Mouse (Mus musculus): ENCODE measurements at regions not wholly inside any gene's neighbourhood (a gene's known extent, or its start where the extent isn't known, plus 50 kb on each side); places are given as distances from the start of the nearest gene placed in this dataset.
A peak's percentile ranks its signal among the peaks of the same experiment; 100 is the strongest.

DNA sequence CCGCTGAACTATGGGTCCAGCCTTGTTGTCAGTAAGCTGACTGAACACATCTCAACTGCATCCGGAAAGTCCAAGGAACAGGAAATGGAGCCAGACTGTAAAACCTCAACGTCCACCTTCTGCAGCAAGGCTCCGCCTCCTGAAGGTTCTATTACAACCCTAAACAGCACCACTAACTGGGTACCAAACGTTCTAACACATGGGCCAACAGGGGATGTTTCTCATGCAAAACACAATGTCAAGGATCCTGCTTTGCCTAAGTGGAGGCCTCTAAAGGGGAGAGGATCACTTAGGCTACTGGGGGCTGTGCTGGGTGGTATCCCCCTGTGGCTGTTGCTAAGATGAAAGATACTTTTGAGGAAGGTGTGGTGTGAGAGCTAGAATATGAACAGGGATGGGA is 51.0 kb upstream of the Stt3b start:
- no peak for ATAC-seq (replicated peaks; ENCODE audit: insufficient number of reproducible peaks, low FRiP score, low TSS enrichment, poor library complexity, severe bottlenecking)

DNA sequence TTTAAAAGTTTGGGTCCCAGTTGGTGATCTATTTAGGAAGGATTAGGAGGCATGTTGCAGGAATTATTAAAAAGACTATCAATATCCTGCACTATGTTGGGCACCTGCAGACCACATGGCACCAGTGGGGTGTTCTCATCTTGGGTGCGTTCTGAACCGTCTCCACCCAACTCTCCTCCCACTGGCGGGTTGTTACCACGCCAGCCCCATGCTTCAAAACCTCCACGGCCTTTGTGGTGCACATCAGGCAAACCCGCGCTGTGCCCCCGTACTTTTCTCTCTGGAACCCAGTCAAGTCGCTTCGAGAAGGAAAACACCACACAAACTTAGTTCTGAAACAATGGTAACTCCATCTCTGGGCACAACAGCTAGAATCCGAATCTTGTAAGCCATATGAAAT is 51.7 kb upstream of the Stt3b start:
- no peak for ATAC-seq (replicated peaks; ENCODE audit: insufficient number of reproducible peaks, low FRiP score, low TSS enrichment, poor library complexity, severe bottlenecking)

DNA sequence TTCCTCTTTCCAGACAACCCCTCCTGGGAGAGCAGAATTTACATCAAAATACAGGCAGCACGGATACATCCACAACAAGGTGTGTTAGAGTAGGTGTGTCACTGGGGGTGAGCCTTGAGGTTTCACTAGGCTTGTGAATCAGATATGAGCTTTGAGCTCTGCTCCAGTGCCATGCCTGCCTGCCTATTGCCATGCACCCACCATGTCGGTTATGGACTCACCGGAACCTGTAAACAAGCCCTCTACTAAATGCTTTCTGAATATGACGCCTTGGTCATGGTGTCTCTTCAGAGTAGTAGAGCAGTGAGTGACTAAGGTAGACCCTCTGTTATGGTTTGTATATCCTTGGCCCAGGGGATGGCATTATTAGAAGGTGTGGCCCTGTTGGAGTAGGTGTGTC is 52.3 kb upstream of the Stt3b start:
- no peak for ATAC-seq (replicated peaks; ENCODE audit: insufficient number of reproducible peaks, low FRiP score, low TSS enrichment, poor library complexity, severe bottlenecking)

DNA sequence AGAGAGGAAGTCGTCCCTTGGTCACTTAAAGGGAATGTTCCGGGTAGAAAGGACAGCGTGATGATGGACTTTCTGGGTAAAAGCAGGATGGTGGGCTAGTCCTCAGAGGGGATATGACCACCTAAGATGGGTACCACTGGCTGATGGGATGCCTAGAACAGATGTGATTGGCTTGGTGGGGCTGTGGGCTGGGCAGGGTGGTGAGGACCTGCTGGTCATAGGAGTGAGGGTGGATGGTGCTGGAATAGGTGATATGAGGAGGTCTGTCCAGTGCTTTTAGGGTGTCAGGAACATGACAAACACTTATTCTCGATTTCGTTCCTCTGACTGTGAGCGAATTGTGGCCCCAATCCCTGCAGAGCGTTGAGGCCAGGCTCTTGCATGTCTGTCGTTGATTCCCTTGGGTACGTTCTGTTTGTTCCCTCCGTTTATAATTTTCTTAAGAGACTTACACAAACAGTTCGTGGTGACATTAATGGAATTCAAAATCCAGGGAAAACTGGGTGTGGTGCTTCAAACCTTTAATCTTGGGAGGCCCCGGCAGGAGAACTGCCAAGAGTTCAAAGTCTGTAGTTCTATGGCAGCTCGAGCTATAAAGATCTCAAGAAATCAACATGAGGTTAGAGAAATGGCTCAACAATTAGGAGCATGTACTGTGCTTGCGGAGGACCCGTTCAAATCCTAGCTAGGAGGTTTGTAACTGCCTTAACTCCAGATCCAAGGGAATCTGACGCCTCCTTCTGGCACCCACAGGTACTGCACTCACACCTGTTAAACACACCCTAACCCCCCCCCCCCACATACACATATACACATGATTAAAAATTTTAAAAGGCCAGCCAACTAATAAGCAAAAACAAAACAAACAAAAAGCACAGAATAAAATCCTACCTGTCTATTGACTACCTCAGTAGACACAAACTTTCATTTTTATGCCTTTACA is 55.0 kb upstream of the Stt3b start:
- no peak for ATAC-seq (replicated peaks; ENCODE audit: insufficient number of reproducible peaks, low FRiP score, low TSS enrichment, poor library complexity, severe bottlenecking)

DNA sequence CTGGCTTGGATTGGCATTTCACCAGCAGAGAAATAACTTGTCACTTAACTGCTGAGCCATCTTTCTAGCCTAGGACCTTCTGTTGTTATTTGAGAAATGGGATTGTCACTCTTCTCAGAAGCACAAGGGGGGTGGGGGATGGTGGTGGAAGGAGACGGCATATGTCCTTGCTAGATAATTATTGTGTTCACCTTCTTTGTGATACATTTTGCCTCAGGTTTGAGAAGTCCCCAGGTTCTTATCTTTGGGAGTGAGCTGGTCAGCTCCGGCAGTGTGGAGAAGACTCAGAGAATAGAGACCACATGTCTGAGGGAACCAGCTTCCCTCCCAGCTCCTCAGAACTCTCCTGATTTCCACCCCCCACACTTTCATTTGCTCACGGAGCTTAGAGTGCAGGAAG is 57.6 kb upstream of the Stt3b start:
- ATAC-seq (replicated peaks; ENCODE audit: insufficient number of reproducible peaks, low FRiP score, low TSS enrichment, poor library complexity, severe bottlenecking) = no peak

DNA sequence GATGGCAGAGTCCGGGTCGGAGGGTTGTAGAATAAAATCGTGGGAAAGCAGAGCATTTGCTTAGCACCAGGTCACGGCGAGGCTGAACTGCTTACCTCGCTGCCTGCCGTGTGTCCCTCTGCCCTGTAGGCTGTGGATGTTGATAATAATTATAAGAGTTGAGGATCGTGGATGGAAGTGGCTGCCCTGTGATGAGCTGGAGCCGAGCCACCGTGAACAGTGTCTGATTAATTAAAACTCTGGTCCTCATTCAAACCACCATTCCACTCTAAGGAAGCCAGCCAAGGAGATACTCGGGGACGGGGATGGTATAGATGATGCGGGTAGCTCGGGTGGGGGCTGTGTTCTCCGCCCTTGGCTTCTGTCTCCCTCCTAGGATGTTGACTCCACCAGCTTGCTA is 70.1 kb upstream of the Stt3b start:
- ATAC-seq (replicated peaks; ENCODE audit: insufficient number of reproducible peaks, low FRiP score, low TSS enrichment, poor library complexity, severe bottlenecking) = no peak

DNA sequence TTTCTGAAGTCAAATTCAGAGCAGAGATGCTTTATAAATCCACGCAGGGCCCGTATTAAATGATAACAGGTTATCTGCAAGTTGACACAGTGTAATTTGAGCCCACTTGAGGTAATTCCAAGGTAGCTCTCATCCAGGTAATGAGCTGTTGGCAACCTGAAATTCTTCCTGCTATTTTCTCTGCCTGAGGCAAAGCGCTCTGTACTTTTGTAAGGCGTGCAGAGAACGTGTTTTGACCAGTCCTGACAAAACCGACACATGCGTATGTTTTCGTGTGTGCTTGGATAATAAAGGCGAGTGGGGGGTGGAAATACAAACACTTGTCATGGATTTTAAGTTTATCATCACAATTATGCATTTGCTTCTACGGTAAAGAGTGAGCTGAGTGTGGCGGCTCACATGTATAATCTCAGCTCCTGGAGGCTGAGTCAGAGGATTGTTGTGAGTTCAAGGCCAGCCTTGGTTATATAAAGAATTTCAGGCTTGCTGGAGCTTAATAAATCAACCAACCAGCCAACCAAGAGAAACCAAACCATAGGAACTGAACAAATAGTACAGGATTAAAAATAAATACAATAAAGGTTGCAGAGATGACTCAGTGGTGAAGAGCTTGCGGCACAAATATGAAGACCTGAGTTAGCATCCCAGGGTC is 72.7 kb upstream of the Stt3b start:
- ATAC-seq (replicated peaks; ENCODE audit: insufficient number of reproducible peaks, low FRiP score, low TSS enrichment, poor library complexity, severe bottlenecking) = no peak

DNA sequence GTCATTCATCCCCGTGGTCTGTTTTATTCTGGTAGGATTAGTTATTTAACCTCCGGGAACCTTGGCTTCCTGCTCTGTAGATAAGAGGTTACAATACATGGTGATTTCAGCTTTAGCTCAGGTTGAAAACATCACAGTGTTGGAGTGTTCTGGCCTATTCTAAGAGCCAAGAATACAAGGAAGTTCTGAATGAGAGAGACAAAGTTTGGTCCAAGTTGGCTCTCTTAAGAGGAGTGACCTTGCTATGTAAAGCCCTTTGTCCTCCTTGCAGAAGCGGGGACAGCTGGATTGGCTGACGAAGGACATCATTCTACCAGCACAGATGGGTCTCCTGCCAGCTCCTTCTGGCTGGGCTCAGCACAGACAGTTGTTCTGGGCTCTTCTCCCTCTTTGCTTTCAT is 73.7 kb upstream of the Stt3b start:
- ATAC-seq (replicated peaks; ENCODE audit: insufficient number of reproducible peaks, low FRiP score, low TSS enrichment, poor library complexity, severe bottlenecking) = no peak

DNA sequence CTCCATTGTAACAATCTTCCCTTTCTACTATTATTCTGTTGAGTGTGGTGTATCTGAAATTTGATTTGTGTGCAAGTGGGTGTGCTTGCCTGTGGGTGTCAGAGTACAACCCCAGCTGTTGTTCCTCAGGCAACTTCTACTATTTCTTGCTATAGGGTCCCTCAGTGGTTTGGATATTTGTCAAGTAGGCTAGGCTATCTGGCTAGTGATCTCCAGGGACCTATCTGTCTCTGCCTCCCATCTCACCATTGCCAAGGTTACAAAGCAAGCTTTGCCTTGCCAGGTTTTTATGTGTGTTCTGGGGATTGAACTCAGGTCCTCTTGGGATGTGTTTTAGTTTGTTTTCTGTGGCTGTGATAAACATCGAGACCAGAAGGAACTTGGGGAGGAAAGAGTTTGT is 74.1 kb upstream of the Stt3b start:
- no peak for ATAC-seq (replicated peaks; ENCODE audit: insufficient number of reproducible peaks, low FRiP score, low TSS enrichment, poor library complexity, severe bottlenecking)

DNA sequence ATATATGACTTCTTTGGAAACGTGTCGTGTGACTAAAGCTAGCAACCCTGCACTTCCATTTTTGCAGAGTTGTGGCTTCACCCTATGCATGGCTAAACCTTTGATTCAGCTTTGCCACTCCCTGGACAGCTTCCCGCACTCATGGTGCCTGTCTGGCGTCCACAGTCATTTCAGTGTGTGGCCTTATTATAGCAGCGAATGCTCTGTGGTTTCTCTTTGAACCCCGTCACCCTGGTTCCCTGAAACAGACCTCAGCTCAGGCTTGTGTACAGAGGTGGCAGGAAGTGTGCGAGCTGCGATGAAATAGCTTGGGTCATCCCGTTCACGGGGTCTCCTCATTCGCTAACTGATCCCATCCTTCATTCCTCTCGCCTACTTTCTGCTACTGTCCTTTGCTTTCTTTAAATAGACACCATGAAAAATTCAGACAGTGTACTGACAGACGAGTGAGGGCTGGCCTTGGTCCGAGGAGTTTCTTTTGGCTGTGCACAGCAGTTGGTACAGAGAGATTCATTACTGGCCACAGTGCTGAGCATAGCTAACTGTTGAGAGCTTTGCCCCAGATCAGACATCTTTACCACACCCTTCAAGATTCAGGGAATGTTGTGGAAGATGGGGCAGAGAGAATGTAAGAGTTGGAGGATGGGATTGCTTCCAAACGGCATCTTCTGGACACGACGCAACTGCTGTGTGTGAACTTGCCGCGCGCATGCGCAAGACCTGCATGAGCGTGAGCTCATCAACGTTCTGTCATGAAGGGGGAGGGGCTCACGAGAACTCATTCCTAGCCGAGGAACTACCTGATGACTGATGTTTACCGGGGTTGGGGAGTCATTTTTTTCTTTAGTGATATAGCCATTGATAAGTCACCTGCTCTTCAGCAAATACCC is 77.5 kb upstream of the Stt3b start:
- ATAC-seq (replicated peaks; ENCODE audit: insufficient number of reproducible peaks, low FRiP score, low TSS enrichment, poor library complexity, severe bottlenecking) = 0 out of 2 replicates have a peak, but pooled peaks have one; percentile 7

DNA sequence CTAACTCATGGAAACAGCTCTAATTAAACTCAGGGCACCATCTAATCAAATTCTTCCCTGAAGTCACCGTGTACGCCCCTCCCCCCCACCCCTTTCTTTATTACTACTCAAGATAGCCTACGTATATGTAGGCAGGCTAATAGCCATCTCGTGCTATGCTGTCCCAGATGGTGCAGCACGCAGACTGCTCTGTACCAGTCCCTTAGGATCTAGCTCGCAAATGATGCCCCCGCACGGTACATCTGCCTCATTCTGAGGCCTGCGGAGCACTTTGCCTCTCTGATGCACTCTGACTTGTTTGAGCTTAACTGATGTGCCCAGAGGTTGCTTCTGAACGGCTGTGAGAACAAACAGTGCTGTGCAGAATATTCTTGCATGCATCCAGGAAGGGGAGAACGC is 78.1 kb upstream of the Stt3b start:
- no peak for ATAC-seq (replicated peaks; ENCODE audit: insufficient number of reproducible peaks, low FRiP score, low TSS enrichment, poor library complexity, severe bottlenecking)

DNA sequence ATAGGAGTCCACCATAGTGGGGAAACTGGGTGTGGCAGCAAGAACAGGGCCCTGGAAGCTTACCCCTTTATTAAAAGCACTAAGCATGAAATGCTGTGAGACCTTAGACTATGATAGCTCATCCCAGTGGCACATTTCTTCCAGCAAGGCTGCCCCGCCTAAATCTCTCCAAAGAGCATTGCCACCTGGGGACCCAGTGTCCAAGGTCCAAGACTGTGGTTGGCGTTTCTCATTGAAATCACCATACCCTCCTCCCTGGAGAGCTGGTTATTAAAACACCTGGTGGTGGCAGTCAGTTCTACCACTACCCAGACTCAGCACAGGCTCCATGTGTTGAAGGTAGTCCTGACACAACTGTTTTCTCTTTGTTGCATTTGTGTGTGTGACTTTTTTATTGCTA is 78.9 kb upstream of the Stt3b start:
- ATAC-seq (replicated peaks; ENCODE audit: insufficient number of reproducible peaks, low FRiP score, low TSS enrichment, poor library complexity, severe bottlenecking) = no peak

DNA sequence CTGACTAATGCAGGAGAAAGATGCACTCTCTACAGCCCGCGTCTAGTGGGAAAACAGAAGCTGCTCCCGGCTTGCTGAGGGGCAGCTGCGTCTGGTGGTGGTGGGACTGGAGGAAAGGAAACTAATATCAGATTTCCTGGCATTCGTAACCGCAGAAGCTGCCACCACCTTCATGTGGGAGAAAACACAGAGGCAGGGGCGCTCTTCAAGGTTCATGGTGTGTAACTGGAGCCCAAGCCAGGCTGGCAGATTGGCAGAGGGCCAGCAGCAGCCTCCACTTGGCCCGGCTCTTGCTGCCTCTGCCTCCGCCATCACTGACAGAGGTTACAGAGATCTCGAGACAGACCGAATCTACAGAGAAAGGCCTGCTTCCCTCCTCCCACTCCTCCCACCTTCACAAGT is 80.7 kb upstream of the Stt3b start:
- no peak for ATAC-seq (replicated peaks; ENCODE audit: insufficient number of reproducible peaks, low FRiP score, low TSS enrichment, poor library complexity, severe bottlenecking)

DNA sequence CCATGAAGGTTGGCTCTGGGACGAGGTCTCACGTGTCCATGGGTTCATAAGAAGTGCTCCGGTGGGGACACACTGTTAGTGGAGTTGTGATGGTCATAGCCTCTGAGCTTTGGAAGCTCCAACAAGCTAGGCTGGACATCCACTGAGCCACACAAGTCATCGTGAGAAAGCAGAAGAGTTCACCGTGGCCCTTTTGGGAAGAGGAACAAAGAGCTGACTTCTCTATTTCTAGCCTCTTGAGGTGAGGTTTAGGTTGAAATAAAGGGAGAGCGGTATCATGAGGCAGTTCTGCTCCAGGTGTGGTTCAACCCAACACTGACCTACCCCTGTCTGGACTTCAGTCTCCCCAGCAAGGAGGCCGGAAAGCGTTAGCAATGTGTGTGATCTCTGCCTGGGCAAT is 85.3 kb upstream of the Stt3b start:
- ATAC-seq (replicated peaks; ENCODE audit: insufficient number of reproducible peaks, low FRiP score, low TSS enrichment, poor library complexity, severe bottlenecking) = peak; percentile 51; the same call in 1 of the 2 replicates

DNA sequence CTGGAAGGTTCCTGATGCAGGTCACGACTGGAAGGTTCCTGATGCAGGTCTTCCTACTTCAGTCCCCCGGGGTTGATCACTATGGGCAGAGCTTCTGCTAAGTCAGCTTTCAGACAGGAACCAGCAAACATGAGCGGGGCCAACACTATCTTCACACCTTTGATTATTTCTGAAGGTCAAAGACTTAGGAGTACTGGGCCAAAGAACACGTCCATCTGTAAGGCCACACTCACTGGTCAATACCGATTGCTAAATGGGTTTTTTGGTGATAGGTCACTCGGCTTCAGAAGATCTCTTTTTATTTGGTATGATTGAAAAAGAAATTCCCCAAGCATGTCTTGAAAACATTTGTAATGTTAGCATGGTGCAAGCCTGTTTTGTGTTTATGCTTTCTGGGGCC is 90.2 kb upstream of the Stt3b start:
- no peak for ATAC-seq (replicated peaks; ENCODE audit: insufficient number of reproducible peaks, low FRiP score, low TSS enrichment, poor library complexity, severe bottlenecking)

DNA sequence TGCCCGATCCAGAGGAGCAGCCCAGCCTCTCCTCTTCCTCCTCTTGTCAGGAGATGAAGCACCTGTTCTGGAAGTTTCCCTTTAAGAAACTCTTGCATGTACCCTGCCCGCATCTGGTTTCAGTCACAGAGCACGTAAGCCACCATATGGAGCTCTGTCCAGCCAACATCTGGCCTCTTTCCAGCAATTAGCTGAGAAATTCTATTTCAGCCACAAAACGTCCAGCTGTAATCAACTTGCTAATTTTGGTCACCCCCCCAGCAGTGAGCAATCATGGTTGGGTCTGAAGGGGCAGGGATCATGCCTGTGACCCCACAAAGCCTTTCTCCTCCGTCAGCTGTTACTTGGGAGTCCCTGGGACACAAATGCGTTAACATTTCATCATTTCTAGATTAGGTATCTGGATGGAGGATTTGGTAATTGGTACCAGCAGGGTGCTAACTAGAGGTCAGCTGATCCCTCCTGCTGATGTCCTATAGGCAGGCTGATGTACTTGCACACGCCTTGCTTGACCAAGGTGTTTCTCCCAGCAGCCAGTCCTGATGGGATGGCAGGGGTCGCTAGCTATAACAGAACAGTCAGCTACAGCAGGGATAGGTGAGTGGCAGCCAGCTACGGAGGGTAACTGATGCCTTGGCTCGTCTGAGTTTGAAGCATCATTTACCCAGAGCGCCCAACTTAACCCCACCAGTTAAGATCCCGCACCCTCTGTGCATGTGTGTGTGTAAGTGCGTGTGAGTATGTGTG is 91.4 kb upstream of the Stt3b start:
- no peak for ATAC-seq (replicated peaks; ENCODE audit: insufficient number of reproducible peaks, low FRiP score, low TSS enrichment, poor library complexity, severe bottlenecking)

DNA sequence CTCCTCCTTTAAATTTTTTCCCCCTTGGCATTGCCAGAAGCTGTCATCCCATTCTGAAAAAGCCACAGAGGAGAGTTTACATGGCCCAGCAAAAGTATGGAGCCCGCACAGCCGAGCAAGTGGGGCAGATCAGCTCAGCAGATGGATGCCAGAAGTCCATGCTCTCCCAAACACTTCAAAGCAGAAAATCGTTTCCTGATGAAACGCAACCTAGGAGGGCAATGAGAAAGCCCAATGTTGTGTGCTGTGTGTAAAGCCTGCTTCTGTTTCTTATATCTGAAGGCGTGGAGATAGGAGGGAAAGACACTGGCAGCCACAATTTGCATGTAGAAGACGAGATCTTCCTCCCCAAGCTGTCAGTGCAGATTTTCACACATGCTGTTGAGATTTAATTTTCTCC is 92.4 kb upstream of the Stt3b start:
- ATAC-seq (replicated peaks; ENCODE audit: insufficient number of reproducible peaks, low FRiP score, low TSS enrichment, poor library complexity, severe bottlenecking) = no peak

DNA sequence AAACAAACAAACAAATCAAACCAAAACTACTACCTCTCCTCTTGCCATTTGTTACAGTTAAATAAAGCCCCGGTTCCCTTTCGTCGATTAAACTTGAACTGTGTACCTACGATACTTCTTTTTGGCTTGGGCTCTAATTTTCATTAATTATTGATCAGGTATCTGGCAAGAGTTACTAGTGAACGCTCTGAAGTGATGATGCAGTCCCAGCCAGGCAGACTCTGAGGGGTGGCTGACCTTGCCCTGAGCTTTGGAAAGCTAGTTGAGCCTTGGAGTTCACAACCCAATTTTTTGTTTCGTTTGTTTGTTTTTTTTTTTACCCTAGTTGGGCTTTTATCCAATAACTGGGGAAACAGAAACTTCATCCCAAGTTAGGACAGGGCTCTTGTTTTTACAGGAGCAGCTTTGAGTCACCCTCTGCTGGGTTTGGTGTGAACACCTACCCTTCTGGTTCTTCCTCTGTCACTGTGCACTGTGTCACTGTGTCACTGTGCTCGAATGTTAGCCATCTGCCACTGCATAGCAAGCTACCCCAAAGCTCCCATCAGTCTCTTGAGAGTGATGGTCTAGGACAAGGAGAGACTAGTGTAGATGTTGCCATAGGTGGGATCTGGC is 93.2 kb upstream of the Stt3b start:
- ATAC-seq (replicated peaks; ENCODE audit: insufficient number of reproducible peaks, low FRiP score, low TSS enrichment, poor library complexity, severe bottlenecking) = no peak

Data from monocyte, adult 5-6 weeks (primary cell).